Mouse (Mus musculus): ENCODE results near the gene Lrrc29. TPM values are rescaled to one million over a fixed set of nuclear protein-coding genes. Genes with fewer than 3 reads are reported as not detected.

The Lrrc29 gene
- total and polyA plus RNA-seq, 2 experiments, result 3.0 to 12.9 TPM

DNA sequence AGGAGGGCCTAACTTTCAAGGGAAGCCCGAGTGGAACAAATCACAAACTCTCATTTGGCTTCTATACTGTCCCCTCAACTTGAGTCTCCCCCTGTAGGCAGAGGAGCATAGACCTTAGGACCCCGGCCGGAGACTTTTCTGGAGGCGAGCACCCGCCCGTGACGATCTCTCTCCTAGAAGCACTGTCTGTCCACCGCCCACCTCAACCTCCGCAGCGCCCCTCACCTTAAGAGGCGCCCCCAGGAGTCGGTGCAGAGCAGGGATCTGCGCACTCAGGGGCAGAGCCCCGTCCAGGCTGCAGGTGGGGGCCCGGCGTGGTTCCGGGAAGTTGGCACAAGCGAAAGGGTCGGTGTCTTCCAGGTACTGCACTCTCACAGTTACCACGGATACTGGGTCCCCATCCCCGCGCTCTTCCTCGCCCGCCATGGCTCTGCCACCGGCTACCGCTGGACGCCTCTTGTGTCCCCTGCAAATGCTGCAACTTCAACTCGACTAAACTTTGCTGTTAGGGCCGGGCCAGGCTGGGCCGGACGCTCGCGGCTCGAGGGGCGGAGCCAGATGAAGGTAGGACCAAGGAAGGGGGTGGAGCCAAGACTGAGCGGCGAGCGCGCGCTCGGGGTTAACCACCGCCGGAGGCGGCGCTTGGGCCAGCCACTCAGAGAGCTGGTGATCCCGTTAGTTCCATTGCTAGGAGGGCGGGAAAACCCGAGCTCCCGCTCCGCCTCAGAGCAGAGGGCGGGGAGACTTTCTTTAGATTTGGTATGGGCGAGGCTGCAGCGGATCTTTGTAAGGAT, 21.5 kb upstream of the Lrrc29 start, which contains the start of gene Fhod1:
Gene Fhod1, minus strand, starts transcription at position 526 of the 794 bp plus-strand sequence.
- Histone ChIP-seq H3K27me3 (ENCODE audit: control insufficient read depth, insufficient read depth, low read length) (peaks cover 11% of the 10 kb centered on the region), H3K4me3 (ENCODE audit: insufficient read depth, low read depth, low read length) (peak within 1 kb of the TSS; percentile 87), H3K36me3 (ENCODE audit: control insufficient read depth, insufficient read depth, low read length) (no peaks in the 10 kb centered on the region), H3K27ac (replicated peaks; ENCODE audit: insufficient read depth, low read depth, low read length) (peak within 1 kb of the TSS; percentile 27), H3K9ac (ENCODE audit: low read depth, low read length) (peak within 1 kb of the TSS; percentile 79), H3K79me2 (ENCODE audit: control insufficient read depth, insufficient read depth, low read length) (no peaks in the 10 kb centered on the region), H3K4me1 (ENCODE audit: control insufficient read depth, insufficient read depth, low read length) (no peaks in the 10 kb centered on the region; the same call in 1 of the 2 replicates)
- 2% methylated on average over 53 of the region's 53 CpGs for WGBS
- DNase-seq (ENCODE audit: extremely low read depth, low read depth, low spot score), result peak; percentile 84
- TF ChIP-seq CTCF (IDR thresholded peaks at IDR 0.05; ENCODE audit: low read depth, low read length) (no peak), POLR2A (IDR thresholded peaks at IDR 0.05; ENCODE audit: extremely low read depth, insufficient read depth, low read length) (peak; percentile 56)

DNA sequence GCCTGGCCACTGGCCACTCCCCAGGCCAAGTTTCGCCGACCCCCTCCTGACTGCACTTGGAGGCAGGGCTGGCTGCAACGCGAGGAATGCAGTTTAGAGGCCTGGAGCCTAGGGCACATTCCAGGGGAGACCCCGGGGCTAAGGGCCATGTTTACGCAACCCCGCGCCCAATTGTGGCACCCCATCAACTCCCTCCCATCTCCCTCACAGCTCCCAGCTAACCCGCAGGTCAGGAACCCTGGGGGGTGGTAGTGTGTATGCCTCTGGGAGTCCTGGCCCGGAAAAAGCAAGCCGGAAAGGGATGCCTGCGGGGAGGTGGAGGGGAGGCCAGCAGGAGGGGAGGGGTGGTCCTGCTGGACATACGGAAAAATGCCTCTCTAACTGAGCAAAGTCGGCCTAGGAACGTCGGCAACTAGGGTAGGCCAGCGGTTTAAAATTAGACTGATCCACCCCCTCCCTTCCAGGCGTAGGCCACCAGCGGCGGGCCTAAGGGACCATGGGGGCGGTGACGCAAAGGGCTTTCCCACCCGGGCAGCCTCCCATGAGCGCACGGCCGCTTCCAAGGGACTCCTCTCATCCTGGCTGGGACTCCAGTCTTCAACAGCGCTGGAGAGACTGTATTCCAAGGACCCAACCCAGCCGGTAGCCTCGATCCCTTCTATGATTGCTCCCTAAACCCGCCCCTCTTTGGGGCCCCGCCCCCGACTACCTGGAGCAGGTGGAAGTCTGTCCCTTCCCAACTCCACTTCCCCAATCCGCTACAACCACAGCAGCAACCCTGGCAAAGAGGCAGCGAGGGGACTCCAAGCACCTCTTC, 20.7 kb upstream of the Lrrc29 start:
- Histone ChIP-seq H3K36me3 (ENCODE audit: control insufficient read depth, insufficient read depth, low read length) (no peaks in the 10 kb centered on the region), H3K4me1 (ENCODE audit: control insufficient read depth, insufficient read depth, low read length) (no peaks in the 10 kb centered on the region; the same call in 1 of the 2 replicates), H3K27ac (replicated peaks; ENCODE audit: insufficient read depth, low read depth, low read length) (peak overlapping the region; percentile 27), H3K9ac (ENCODE audit: low read depth, low read length) (peak overlapping the region; percentile 79), H3K27me3 (ENCODE audit: control insufficient read depth, insufficient read depth, low read length) (peaks cover 11% of the 10 kb centered on the region), H3K79me2 (ENCODE audit: control insufficient read depth, insufficient read depth, low read length) (no peaks in the 10 kb centered on the region), H3K4me3 (ENCODE audit: insufficient read depth, low read depth, low read length) (peak overlapping the region; percentile 87)
- DNase-seq (ENCODE audit: extremely low read depth, low read depth, low spot score), result peak; percentile 37
- WGBS, result 15% methylated on average over 34 of the region's 34 CpGs
- TF ChIP-seq POLR2A (IDR thresholded peaks at IDR 0.05; ENCODE audit: extremely low read depth, insufficient read depth, low read length), result no peak

DNA sequence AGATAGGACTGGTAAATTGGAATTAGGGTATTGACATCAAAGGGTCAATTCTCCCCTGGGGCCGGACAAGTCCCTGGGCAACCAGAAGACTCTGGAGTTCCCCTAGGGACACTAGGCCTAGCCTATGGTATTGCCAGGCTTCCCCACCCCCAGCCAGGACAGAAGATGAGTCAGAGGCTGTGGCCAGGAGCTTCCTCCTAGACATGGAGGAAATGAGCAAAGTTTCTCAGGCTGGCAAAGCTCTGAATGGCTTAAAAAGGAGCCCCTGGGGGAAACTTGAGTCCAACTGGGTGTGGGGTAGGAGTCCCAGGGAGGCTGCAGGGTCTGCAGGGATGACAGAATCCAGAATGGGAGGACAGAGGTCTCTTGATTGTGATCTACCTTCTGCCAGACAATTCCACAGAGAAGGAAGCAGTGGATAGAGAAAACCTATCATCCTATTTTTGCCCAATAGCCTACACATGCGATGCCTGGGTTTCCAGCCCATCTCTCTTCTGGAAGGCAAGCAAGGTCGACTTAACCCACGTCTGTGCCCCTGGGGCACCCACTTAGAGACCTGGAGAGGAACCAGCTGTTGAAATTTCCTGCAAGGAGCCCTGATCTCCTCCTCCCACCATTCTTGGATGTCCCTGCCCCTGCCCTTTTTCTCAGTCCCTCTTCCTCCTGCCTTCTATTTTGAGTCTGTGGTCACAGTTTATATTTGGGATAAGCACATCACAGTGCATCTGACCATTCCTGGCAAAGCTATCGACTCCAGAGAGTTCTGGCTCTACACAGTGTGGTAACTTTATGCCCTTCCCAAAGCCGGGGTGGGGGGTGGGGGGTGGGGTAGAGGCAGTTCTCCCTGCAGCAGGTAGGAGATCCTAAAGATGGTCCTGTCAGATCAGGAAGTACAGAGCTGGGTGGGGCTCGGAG, 19.2 kb upstream of the Lrrc29 start:
- H3K4me1 ChIP-seq (ENCODE audit: control insufficient read depth, insufficient read depth, low read length), result no peaks in the 10 kb centered on the region; the same call in none of the 2 replicates
- no peaks in the 10 kb centered on the region for H3K36me3 ChIP-seq (ENCODE audit: control insufficient read depth, insufficient read depth, low read length)
- H3K4me3 ChIP-seq (ENCODE audit: insufficient read depth, low read depth, low read length), result no peak overlapping the region
- no peaks in the 10 kb centered on the region for H3K79me2 ChIP-seq (ENCODE audit: control insufficient read depth, insufficient read depth, low read length)
- peaks cover 11% of the 10 kb centered on the region for H3K27me3 ChIP-seq (ENCODE audit: control insufficient read depth, insufficient read depth, low read length)
- 48% methylated on average over 7 of the region's 7 CpGs for WGBS
- no peak overlapping the region for H3K9ac ChIP-seq (ENCODE audit: low read depth, low read length)
- peak; percentile 28 for DNase-seq (ENCODE audit: extremely low read depth, low read depth, low spot score)
- TF ChIP-seq POLR2A (IDR thresholded peaks at IDR 0.05; ENCODE audit: extremely low read depth, insufficient read depth, low read length) (no peak), CTCF (IDR thresholded peaks at IDR 0.05; ENCODE audit: low read depth, low read length) (no peak)
- H3K27ac ChIP-seq (replicated peaks; ENCODE audit: insufficient read depth, low read depth, low read length), result peak overlapping the region; percentile 59

DNA sequence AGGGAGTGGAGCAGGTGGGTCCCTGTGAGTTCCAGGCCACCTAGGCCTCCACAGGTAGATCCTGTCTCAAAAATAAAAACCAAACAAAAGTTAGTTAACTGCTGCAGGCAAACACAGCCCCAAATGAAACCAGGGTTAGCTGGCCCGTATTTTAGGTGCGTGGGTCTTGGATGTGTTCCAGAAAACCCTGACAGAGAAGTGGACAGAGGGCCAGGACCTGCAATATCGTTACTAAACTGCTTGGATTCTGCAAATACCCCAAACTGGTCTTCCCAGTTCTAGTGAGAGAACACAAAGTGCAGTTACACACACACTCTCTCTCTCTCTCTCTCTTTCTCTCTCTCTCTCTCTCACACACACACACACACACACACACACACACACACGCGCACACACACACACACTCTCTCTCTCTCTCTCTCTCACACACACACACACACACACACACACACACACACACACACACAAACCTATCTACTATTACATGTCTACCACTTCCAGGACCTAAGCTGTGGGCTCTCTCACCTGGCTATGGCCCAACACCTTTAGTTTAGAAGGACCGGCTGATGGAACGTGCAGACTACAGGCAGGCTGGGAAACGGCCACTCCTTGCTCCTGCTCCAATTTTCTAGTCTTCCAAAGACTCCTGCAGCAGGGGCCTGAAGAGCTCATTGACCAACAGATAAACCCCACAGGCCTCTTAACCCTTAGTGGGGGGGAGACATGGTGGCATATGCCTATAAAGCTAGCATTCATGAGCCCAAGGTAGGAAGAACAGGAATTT, 17.9 kb upstream of the Lrrc29 start:
- no peaks in the 10 kb centered on the region; the same call in none of the 2 replicates for H3K4me1 ChIP-seq (ENCODE audit: control insufficient read depth, insufficient read depth, low read length)
- TF ChIP-seq POLR2A (IDR thresholded peaks at IDR 0.05; ENCODE audit: extremely low read depth, insufficient read depth, low read length) (no peak), CTCF (IDR thresholded peaks at IDR 0.05; ENCODE audit: low read depth, low read length) (no peak)
- 31% methylated on average over 7 of the region's 8 CpGs for WGBS
- H3K27ac ChIP-seq (replicated peaks; ENCODE audit: insufficient read depth, low read depth, low read length), result no peak overlapping the region
- H3K79me2 ChIP-seq (ENCODE audit: control insufficient read depth, insufficient read depth, low read length), result no peaks in the 10 kb centered on the region
- DNase-seq (ENCODE audit: extremely low read depth, low read depth, low spot score), result no peak
- no peaks in the 10 kb centered on the region for H3K36me3 ChIP-seq (ENCODE audit: control insufficient read depth, insufficient read depth, low read length)
- H3K4me3 ChIP-seq (ENCODE audit: insufficient read depth, low read depth, low read length), result no peak overlapping the region
- no peak overlapping the region; the same call in 1 of the 2 replicates for H3K9ac ChIP-seq (ENCODE audit: low read depth, low read length)
- peaks cover 2% of the 10 kb centered on the region; the same call in 1 of the 2 replicates for H3K27me3 ChIP-seq (ENCODE audit: control insufficient read depth, insufficient read depth, low read length)

DNA sequence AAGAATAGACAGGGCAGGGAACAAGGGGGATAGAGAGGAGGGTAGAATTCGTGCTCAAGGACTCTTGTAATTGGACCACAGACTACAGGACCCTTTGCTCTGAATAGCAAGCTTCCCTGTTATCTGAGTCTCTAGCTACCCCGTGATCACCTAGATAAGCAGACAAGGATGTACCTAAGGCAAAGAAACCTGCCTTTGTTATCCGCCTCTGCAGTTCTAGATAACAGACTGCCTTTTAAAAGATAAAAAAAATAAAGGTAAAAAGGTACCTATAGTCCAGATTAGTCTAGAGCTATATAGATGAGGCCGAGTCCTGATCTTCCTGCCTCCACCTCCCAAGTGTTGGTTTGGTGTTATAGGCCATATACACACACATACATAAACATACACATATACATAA, 16.7 kb upstream of the Lrrc29 start:
- no peak for DNase-seq (ENCODE audit: extremely low read depth, low read depth, low spot score)
- H3K9ac ChIP-seq (ENCODE audit: low read depth, low read length), result no peak overlapping the region
- TF ChIP-seq POLR2A (IDR thresholded peaks at IDR 0.05; ENCODE audit: extremely low read depth, insufficient read depth, low read length), result no peak
- TF ChIP-seq CTCF (IDR thresholded peaks at IDR 0.05; ENCODE audit: low read depth, low read length), result no peak
- no peaks in the 10 kb centered on the region for H3K79me2 ChIP-seq (ENCODE audit: control insufficient read depth, insufficient read depth, low read length)
- H3K36me3 ChIP-seq (ENCODE audit: control insufficient read depth, insufficient read depth, low read length), result no peaks in the 10 kb centered on the region
- H3K4me3 ChIP-seq (ENCODE audit: insufficient read depth, low read depth, low read length), result no peak overlapping the region
- no peak overlapping the region for H3K27ac ChIP-seq (replicated peaks; ENCODE audit: insufficient read depth, low read depth, low read length)
- no peaks in the 10 kb centered on the region for H3K27me3 ChIP-seq (ENCODE audit: control insufficient read depth, insufficient read depth, low read length)
- H3K4me1 ChIP-seq (ENCODE audit: control insufficient read depth, insufficient read depth, low read length), result no peaks in the 10 kb centered on the region; the same call in none of the 2 replicates
- 80% methylated on average over 4 of the region's 4 CpGs for WGBS

Data from liver, adult 2 months (tissue).